Mouse (Mus musculus) lung, adult 2 months (tissue): Measurements from ENCODE around the gene 1700016D06Rik. TPM values are rescaled to one million over a fixed set of nuclear protein-coding genes. Genes with fewer than 3 reads are reported as not detected.

Source experiments
- DNase-seq: peaks from one replicate; pipeline ENCODE4 v3.0.0; 2022
- H3K4me1 ChIP-seq: fragments of 200-500 bp; 2 replicates; pipeline ENCODE4 v1.6.1; 2011; ENCODE audit warnings: low read length; ENCODE audit not compliant: control insufficient read depth, insufficient read depth
- H3K4me3 ChIP-seq: fragments of 200-500 bp; replicated peaks from 2 replicates; pipeline ENCODE3; 2011; ENCODE audit warnings: low read depth, mild to moderate bottlenecking, control low read depth, low read length; ENCODE audit errors: extremely low read depth
- CTCF ChIP-seq: fragments of 200-500 bp; IDR thresholded peaks from 2 replicates; pipeline ENCODE4 v1.5.1; 2011; ENCODE audit warnings: mild to moderate bottlenecking, low read length, control low read depth; ENCODE audit not compliant: insufficient read depth
- POLR2A ChIP-seq: fragments of 200-500 bp; IDR thresholded peaks from 2 replicates; pipeline ENCODE4 v1.6.1; 2011; ENCODE audit warnings: low read depth, mild to moderate bottlenecking, control low read depth, low read length, borderline replicate concordance; ENCODE audit errors: extremely low read depth
- WGBS: fragments of 180-500 bp; shearing (Covaris S2); methylation state at CpG from one replicate; pipeline ENCODE4 v1.1.7; 2018; 5-methylcytosine and 5-hydroxymethylcytosine counted together
- polyA plus RNA-seq: library from polyadenylated mRNA; depleted of rRNA; stranded (reverse); fragments of >200 nt; gene quantifications from 2 replicates; pipeline ENCODE4 v1.2.3, GENCODE M21; 2012

Gene 1700016D06Rik
- polyA plus RNA-seq, 1 experiment = not detected

GRCm38 (mm10) chr8:11728482-11729295 is 27.8 kb upstream of the 1700016D06Rik start:
- Histone ChIP-seq H3K4me3 (peak overlapping the region; percentile 65), H3K4me1 (no peaks in the 10 kb centered on the region)
- DNase-seq = no peak
- no peak for TF ChIP-seq POLR2A
- WGBS = 3% methylated on average over 60 of the region's 61 CpGs

DNA sequence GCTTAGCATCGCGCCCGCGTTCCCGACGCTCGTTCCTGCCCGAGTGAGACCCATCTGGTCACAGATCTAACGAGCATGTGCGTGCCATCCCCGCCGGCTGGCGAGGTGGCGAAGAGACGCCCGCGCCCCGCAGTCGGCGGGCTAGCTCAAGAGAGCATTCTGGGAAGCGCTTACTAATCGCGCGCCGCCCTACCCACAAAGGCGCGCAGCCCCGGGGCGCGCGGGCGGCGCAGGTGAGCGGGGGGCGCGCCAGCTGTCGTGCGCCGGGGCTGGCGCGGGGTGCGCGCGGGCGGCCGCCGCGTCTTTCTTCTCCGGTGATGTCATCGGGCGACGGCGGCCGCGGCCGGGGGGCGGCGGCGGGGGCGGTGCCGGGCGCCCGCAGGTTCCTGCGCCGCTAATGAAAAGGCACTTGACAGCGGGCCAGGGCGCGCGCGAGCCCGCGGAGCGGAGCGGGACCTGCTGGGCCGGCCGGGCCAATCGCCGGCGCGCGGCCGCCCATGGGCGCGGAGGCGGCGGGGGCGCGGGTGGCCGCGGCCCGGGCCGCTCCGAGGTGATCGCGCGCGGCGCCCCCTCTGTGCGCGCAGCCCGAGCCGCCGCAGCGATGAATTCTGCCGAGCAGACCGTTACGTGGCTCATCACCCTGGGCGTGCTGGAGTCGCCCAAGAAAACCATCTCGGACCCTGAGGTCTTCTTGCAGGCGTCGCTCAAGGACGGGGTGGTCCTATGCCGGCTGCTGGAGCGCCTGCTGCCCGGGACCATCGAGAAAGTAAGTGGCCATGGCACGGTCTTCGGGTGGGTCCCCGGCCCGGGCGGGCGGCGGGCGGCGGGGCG is 27.0 kb upstream of the 1700016D06Rik start, which contains the start of gene Arhgef7:
Gene Arhgef7 (plus strand): TSS at position 71 of the 831 bp plus-strand sequence.
- Histone ChIP-seq H3K4me3 (peak within 1 kb of the TSS; percentile 65), H3K4me1 (no peaks in the 10 kb centered on the region)
- WGBS = under 1% methylated on average over 124 of the region's 127 CpGs
- no peak for DNase-seq
- TF ChIP-seq CTCF (no peak), POLR2A (no peak)

DNA sequence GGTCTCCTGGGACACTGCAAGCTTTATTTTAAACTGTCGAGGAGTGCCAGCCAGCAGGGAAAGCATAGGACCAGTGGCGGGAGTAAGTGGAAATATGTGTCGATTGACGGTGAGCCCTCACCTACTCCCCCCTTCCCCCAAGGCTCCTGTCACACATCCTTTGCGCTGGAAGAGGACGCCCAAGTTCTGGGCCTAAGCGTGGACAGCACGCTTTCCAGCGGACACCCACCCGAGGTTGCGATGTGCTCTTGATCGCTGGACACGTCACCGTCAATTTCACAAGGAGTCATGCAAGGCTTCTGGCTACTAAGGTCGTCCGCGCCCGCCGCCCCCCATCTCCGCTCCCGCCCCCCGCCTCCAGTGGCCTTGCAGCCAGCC is 26.4 kb upstream of the 1700016D06Rik start:
- WGBS = 3% methylated on average over 22 of the region's 22 CpGs
- no peaks in the 10 kb centered on the region for H3K4me1 ChIP-seq
- no peak for DNase-seq
- TF ChIP-seq POLR2A = no peak
- H3K4me3 ChIP-seq = peak overlapping the region; percentile 24

DNA sequence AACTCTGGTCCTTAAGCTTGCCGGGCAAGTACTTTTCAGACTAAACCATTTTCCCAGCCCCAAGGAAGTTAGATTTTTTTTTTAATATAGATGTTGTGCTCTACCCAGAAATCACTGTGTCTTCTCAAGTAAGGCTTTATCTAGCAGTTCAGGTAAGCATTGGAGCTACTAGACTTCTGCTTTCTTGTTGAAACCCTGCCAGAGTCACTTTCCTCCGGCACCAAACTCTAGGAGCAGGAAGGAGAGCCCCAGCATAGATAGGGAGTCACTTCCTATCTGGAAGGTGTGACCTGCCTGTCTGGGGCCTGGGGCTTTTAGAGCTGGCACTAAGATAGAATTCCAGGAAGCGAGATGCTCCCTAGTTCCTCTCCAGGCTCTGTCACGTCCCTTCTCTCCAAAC is 16.3 kb upstream of the 1700016D06Rik start:
- WGBS = 47% methylated on average over 4 of the region's 4 CpGs

DNA sequence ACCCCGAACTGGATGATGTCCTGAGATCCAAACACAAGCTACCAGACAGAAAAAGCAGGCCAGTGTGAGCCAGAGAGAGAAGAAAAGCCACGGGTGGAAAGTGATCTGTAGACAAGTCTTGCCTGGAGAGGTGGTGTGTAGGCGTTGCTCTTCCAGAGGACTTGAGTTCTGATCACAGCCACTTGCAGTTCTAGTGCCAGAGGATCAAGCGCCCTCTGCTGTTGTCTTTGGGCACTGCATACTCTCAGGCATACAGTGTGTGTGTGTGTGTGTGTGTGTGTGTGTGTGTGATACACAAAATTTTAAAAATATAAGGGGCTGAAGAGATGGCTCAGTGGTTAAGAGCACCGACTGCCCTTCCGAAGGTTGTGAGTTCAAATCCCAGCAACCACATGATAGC is 11.4 kb upstream of the 1700016D06Rik start:
- TF ChIP-seq CTCF (peak; percentile 32; the same call in 1 of the 2 replicates), POLR2A (no peak)
- DNase-seq = no peak
- Histone ChIP-seq H3K4me1 (no peaks in the 10 kb centered on the region), H3K4me3 (no peak overlapping the region)
- 82% methylated on average over 6 of the region's 6 CpGs for WGBS

More for the DNA sequence above, 16.3 kb upstream of the 1700016D06Rik start:
- Histone ChIP-seq H3K4me1 (no peaks in the 10 kb centered on the region), H3K4me3 (no peak overlapping the region)
- DNase-seq = no peak
- TF ChIP-seq CTCF (no peak), POLR2A (no peak)

DNA sequence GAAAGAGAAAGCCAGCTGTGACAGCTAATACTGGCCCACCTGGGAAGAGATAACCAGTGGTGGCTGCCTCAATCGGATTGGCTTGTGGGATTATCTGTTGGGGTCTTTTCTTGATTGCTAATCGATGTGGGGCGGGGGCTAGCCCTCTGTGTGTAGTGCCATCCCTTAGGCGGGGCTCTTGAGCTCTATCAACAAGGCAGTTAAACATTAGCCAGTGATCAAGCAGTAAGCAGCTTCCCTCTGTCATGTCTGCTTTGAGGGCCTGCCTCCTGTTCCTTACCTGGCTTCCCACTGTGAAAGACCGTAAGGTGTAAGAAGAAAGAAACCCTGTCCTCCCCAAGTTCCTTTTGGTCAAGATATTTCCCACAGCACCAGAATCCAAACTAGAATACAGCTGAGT is 9.6 kb upstream of the 1700016D06Rik start:
- 52% methylated on average over 5 of the region's 5 CpGs for WGBS
- TF ChIP-seq POLR2A (no peak), CTCF (no peak)
- Histone ChIP-seq H3K4me3 (no peak overlapping the region), H3K4me1 (no peaks in the 10 kb centered on the region)
- no peak for DNase-seq

DNA sequence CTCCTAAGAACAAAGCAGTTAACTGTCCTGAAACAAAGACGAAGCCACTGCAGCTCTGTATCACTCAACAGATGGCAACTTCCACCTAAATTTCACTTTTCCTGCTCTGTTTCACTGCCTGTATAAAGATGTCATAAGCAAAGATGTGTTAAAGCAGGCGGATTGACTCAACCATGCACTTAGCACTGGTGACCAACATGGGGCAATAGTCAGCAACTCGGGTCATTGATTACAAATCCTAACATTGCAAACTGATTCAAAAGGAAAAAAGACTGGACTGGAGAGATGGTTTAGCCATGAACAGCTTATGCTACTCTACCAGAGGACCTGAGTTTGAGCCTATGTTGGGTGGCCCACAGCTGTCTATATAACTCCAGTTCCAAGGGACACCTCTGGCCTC is 8.7 kb upstream of the 1700016D06Rik start:
- DNase-seq = no peak
- 80% methylated on average over 3 of the region's 3 CpGs for WGBS
- no peak for TF ChIP-seq POLR2A
- no peak for TF ChIP-seq CTCF
- H3K4me1 ChIP-seq = no peaks in the 10 kb centered on the region
- H3K4me3 ChIP-seq = no peak overlapping the region

DNA sequence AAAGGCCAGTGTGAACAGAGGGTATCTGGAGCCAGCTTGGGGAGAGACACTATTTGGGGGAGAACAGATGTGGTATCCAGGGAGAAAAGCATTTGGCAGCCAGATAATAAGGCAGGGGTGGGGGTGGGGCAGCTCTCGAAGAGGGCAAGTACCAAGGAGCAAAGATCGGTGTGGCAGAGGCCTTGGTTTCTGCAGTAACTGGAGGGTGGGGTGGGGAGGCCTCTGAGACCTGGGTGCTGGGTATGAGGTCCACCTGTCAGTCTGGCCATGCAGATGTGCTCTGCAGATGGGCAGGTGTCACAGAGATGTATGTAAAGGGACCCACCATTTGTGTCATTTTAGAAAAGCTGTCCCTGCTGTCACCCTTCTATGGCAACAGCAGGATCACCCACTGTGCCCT is 8.0 kb upstream of the 1700016D06Rik start:
- Histone ChIP-seq H3K4me1 (no peaks in the 10 kb centered on the region), H3K4me3 (no peak overlapping the region)
- TF ChIP-seq POLR2A = no peak
- TF ChIP-seq CTCF = no peak
- DNase-seq = no peak
- whole genome bisulfite sequencing = 55% methylated on average over 2 of the region's 2 CpGs

DNA sequence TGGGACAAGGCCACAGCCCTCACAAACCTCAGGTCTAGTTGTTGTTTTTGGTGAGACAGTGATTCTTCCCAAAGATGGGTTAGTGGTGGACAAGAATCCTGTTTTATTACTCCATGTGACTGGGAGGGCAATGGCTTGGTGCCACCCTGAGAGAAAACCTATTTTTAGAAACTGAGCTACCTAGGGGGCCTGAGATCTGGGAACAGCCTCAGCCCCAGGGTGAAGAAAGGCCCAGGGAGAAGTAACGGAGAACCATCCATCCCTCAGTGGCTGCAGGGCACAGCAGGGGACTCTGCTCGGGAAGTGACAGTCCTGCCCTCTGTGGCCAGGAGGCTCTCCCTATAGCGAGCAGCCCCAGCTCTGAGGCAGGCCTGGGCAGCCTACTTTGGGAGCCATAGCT is 6.8 kb upstream of the 1700016D06Rik start:
- WGBS = 44% methylated on average over 3 of the region's 3 CpGs
- no peaks in the 10 kb centered on the region for H3K4me1 ChIP-seq
- H3K4me3 ChIP-seq = no peak overlapping the region
- no peak for TF ChIP-seq CTCF
- TF ChIP-seq POLR2A = no peak
- no peak for DNase-seq
